Mouse (Mus musculus) hindbrain, embryonic 10.5 days (tissue): Measurements from ENCODE around the gene Slit2. TPM values are rescaled to one million over a fixed set of nuclear protein-coding genes. Genes with fewer than 3 reads are reported as not detected.

Experiments
- DNase-seq: peaks from one replicate; pipeline ENCODE4 v3.0.0-alpha.2; 2017; ENCODE audit warnings: low spot score
- H3K27ac ChIP-seq: fragments of 300-500 bp; sonication (generic); 2 replicates; pipeline ENCODE4 v1.5.1; 2016; ENCODE audit warnings: mild to moderate bottlenecking, moderate library complexity
- H3K27me3 ChIP-seq: fragments of 300-500 bp; sonication (generic); 2 replicates; pipeline ENCODE4 v1.6.1; 2016; ENCODE audit warnings: mild to moderate bottlenecking; ENCODE audit not compliant: poor library complexity, insufficient read depth, severe bottlenecking
- H3K36me3 ChIP-seq: fragments of 300-500 bp; sonication (generic); 2 replicates; pipeline ENCODE4 v1.6.1; 2016; ENCODE audit warnings: mild to moderate bottlenecking, moderate library complexity
- H3K4me1 ChIP-seq: fragments of 300-500 bp; sonication (generic); replicated peaks from 2 replicates; pipeline ENCODE4 v1.6.1; 2016; ENCODE audit warnings: mild to moderate bottlenecking
- H3K4me3 ChIP-seq: fragments of 300-500 bp; sonication (generic); 2 replicates; pipeline ENCODE4 v1.5.1; 2016; ENCODE audit warnings: mild to moderate bottlenecking, moderate library complexity
- H3K9me3 ChIP-seq: fragments of 300-500 bp; sonication (generic); 2 replicates; pipeline ENCODE4 v1.6.1; 2016; ENCODE audit warnings: mild to moderate bottlenecking, moderate library complexity
- WGBS: fragments of 180-500 bp; shearing (Covaris S2); methylation state at CpG from one replicate; pipeline ENCODE4 v1.1.7; 2016; 5-methylcytosine and 5-hydroxymethylcytosine counted together
- polyA plus RNA-seq: library from polyadenylated mRNA; unstranded; fragments of >200 nt; fragmentation: Nextera tagmentation; extraction: Ambion mirVana; gene quantifications from 2 replicates; pipeline ENCODE4 v1.2.1, GENCODE M21; 2016

The Slit2 gene
- polyA plus RNA-seq, 1 experiment from 2014 or later: 55.8 TPM

GRCm38 (mm10) chr5:48349309-48349708 is 366.4 kb downstream of the Slit2 start:
- H3K4me1 ChIP-seq: no peaks in the 10 kb centered on the region
- no peak for DNase-seq
- WGBS: 86% methylated on average over 1 of the region's 1 CpGs
- no peak overlapping the region for H3K4me3 ChIP-seq
- no peaks in the 10 kb centered on the region for H3K9me3 ChIP-seq
- H3K36me3 ChIP-seq: no peaks in the 10 kb centered on the region
- H3K27me3 ChIP-seq: peaks cover 2% of the 10 kb centered on the region; the same call in 1 of the 2 replicates
- H3K27ac ChIP-seq: no peak overlapping the region
